Mouse (Mus musculus): Measurements from ENCODE around the gene Arg1. TPM values are rescaled to one million over a fixed set of nuclear protein-coding genes. Genes with fewer than 3 reads are reported as not detected.

Arg1 gene
- 0.37 and 0.80 TPM in 2 replicates for total RNA-seq (2012; rRNA removed)

DNA sequence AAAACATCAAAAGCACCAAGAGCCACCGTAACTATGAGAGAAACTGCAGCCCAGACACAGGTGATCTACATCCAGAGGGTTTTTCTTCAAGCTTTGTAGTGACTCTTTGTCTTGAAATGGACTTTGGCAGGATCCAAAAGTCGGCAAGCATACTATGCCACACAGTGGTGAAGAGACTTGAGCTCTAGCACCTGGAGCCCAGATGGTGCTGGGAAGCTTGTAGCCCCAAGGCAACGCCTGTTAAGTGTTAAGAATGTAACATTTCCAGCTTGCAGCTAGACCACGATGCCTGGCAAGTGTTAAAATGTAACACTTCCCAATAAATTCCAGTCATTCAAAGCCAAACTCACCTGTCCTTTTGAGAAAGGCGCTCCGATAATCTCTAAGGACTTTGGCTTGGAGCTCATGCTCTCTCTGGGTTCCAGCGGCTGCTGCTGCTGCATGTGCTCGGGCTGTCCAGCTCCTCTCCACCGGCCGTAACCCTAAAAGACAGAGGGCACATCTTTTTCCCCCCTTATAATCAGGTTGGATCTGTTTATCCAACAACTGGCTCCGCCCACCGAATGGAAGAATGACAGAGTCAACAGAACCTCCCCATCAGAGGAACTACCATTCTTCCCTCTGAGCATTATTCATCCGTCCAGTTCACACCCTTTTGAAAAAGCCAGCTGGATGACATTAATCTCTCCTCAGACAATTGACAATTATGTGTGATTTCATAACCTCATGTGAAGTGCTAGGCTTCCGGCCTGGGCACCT, at the start of gene Arg1:
Arg1 (minus strand) TSS at position 523 of the 759 bp plus-strand sequence.
- no peak for TF ChIP-seq HCFC1 (IDR thresholded peaks at IDR 0.05; ENCODE audit: borderline replicate concordance, insufficient read depth, low read length)
- TF ChIP-seq ZNF384 (IDR thresholded peaks at IDR 0.05; ENCODE audit: low read depth, low read length), result no peak
- TF ChIP-seq MAFK (IDR thresholded peaks at IDR 0.05; ENCODE audit: insufficient read depth, low read depth, low read length), result no peak
- TF ChIP-seq ZC3H11A (IDR thresholded peaks at IDR 0.05; ENCODE audit: borderline replicate concordance, low read depth, low read length), result no peak
- TF ChIP-seq CHD2 (IDR thresholded peaks at IDR 0.05; ENCODE audit: low read depth, low read length), result no peak
- H3K36me3 ChIP-seq (ENCODE audit: control insufficient read depth, insufficient read depth, low read length, poor library complexity, severe bottlenecking), result no peaks in the 10 kb centered on the region
- no peak within 1 kb of the TSS for H3K27ac ChIP-seq (ENCODE audit: insufficient read depth, low read depth, low read length, poor library complexity, severe bottlenecking)
- no peak within 1 kb of the TSS for H3K4me3 ChIP-seq (ENCODE audit: insufficient read depth in 1 of 2, low read depth in 1 of 2, low read length in 2 of 2, poor library complexity in 1 of 2, severe bottlenecking in 1 of 2)
- peaks cover 0 to 2% of the 10 kb centered on the region in 2 experiments; a peak in 1 of 4 replicates for H3K4me1 ChIP-seq (ENCODE audit: control insufficient read depth in 2 of 2, insufficient read depth in 2 of 2, low read length in 2 of 2, poor library complexity in 1 of 2)
- H3K9me3 ChIP-seq (ENCODE audit: control insufficient read depth, insufficient read depth, low read depth, low read length), result no peaks in the 10 kb centered on the region
- DNase-seq (ENCODE audit: low read depth, low spot score), result no peak
- no peak within 1 kb of the TSS for H3K9ac ChIP-seq (ENCODE audit: insufficient read depth, low read depth, low read length, poor library complexity, severe bottlenecking)
- in situ Hi-C loops (cut with MboI; ENCODE audit: low sequenced_read_pairs in 2 of 2, unreplicated experiment in 2 of 2), result no loop called here

- H3K36me3 ChIP-seq (ENCODE audit: control insufficient read depth, insufficient read depth, low read length, poor library complexity, severe bottlenecking), result no peaks in the 10 kb centered on the region
- no peak overlapping the region for H3K4me3 ChIP-seq (ENCODE audit: insufficient read depth in 1 of 2, low read depth in 1 of 2, low read length in 2 of 2, poor library complexity in 1 of 2, severe bottlenecking in 1 of 2)
- TF ChIP-seq MAFK (IDR thresholded peaks at IDR 0.05; ENCODE audit: insufficient read depth, low read depth, low read length), result no peak
- TF ChIP-seq ZC3H11A (IDR thresholded peaks at IDR 0.05; ENCODE audit: borderline replicate concordance, low read depth, low read length), result no peak
- TF ChIP-seq CHD2 (IDR thresholded peaks at IDR 0.05; ENCODE audit: low read depth, low read length), result no peak
- TF ChIP-seq HCFC1 (IDR thresholded peaks at IDR 0.05; ENCODE audit: borderline replicate concordance, insufficient read depth, low read length), result no peak
- H3K4me1 ChIP-seq (ENCODE audit: control insufficient read depth in 2 of 2, insufficient read depth in 2 of 2, low read length in 2 of 2, poor library complexity in 1 of 2), result peaks cover 0 to 3% of the 10 kb centered on the region in 2 experiments; a peak in 1 of 4 replicates
- H3K9ac ChIP-seq (ENCODE audit: insufficient read depth, low read depth, low read length, poor library complexity, severe bottlenecking), result no peak overlapping the region
- in situ Hi-C loops (cut with MboI; ENCODE audit: low sequenced_read_pairs in 2 of 2, unreplicated experiment in 2 of 2), result no loop called here
- no peaks in the 10 kb centered on the region; the same call in 1 of the 2 replicates for H3K9me3 ChIP-seq (ENCODE audit: control insufficient read depth, insufficient read depth, low read depth, low read length)
- no peak for DNase-seq (ENCODE audit: low read depth, low spot score)
- H3K27ac ChIP-seq (ENCODE audit: insufficient read depth, low read depth, low read length, poor library complexity, severe bottlenecking), result no peak overlapping the region
Measured at GRCm38 (mm10) chr10:24973845-24974514, 46.7 kb upstream of the Arg1 start.

GRCm38 (mm10) chr10:24973385-24973784, 46.1 kb upstream of the Arg1 start:
- Histone ChIP-seq H3K4me3 (ENCODE audit: insufficient read depth in 1 of 2, low read depth in 1 of 2, low read length in 2 of 2, poor library complexity in 1 of 2, severe bottlenecking in 1 of 2) (no peak overlapping the region), H3K9ac (ENCODE audit: insufficient read depth, low read depth, low read length, poor library complexity, severe bottlenecking) (no peak overlapping the region), H3K4me1 (ENCODE audit: control insufficient read depth in 2 of 2, insufficient read depth in 2 of 2, low read length in 2 of 2, poor library complexity in 1 of 2) (peaks cover 0 to 3% of the 10 kb centered on the region in 2 experiments; a peak in 1 of 4 replicates), H3K9me3 (ENCODE audit: control insufficient read depth, insufficient read depth, low read depth, low read length) (no peaks in the 10 kb centered on the region; the same call in 1 of the 2 replicates), H3K27ac (ENCODE audit: insufficient read depth, low read depth, low read length, poor library complexity, severe bottlenecking) (no peak overlapping the region), H3K36me3 (ENCODE audit: control insufficient read depth, insufficient read depth, low read length, poor library complexity, severe bottlenecking) (no peaks in the 10 kb centered on the region)
- TF ChIP-seq MAFK (IDR thresholded peaks at IDR 0.05; ENCODE audit: insufficient read depth, low read depth, low read length) (no peak), ZNF384 (IDR thresholded peaks at IDR 0.05; ENCODE audit: low read depth, low read length) (no peak), ZC3H11A (IDR thresholded peaks at IDR 0.05; ENCODE audit: borderline replicate concordance, low read depth, low read length) (no peak), HCFC1 (IDR thresholded peaks at IDR 0.05; ENCODE audit: borderline replicate concordance, insufficient read depth, low read length) (no peak), CHD2 (IDR thresholded peaks at IDR 0.05; ENCODE audit: low read depth, low read length) (no peak)
- no peak for DNase-seq (ENCODE audit: low read depth, low spot score)
- in situ Hi-C loops (cut with MboI; ENCODE audit: low sequenced_read_pairs in 2 of 2, unreplicated experiment in 2 of 2), result no loop called here

- DNase-seq (ENCODE audit: low read depth, low spot score), result no peak
- Histone ChIP-seq H3K4me3 (ENCODE audit: insufficient read depth in 1 of 2, low read depth in 1 of 2, low read length in 2 of 2, poor library complexity in 1 of 2, severe bottlenecking in 1 of 2) (no peak overlapping the region), H3K4me1 (ENCODE audit: control insufficient read depth in 2 of 2, insufficient read depth in 2 of 2, low read length in 2 of 2, poor library complexity in 1 of 2) (peaks cover 0 to 3% of the 10 kb centered on the region in 2 experiments; a peak in 1 of 4 replicates), H3K9ac (ENCODE audit: insufficient read depth, low read depth, low read length, poor library complexity, severe bottlenecking) (no peak overlapping the region), H3K9me3 (ENCODE audit: control insufficient read depth, insufficient read depth, low read depth, low read length) (no peaks in the 10 kb centered on the region; the same call in 1 of the 2 replicates), H3K27ac (ENCODE audit: insufficient read depth, low read depth, low read length, poor library complexity, severe bottlenecking) (no peak overlapping the region), H3K36me3 (ENCODE audit: control insufficient read depth, insufficient read depth, low read length, poor library complexity, severe bottlenecking) (no peaks in the 10 kb centered on the region)
- in situ Hi-C loops (cut with MboI; ENCODE audit: low sequenced_read_pairs in 2 of 2, unreplicated experiment in 2 of 2), result no loop called here
- no peak for TF ChIP-seq MAFK (IDR thresholded peaks at IDR 0.05; ENCODE audit: insufficient read depth, low read depth, low read length)
- TF ChIP-seq CHD2 (IDR thresholded peaks at IDR 0.05; ENCODE audit: low read depth, low read length), result no peak
- TF ChIP-seq ZC3H11A (IDR thresholded peaks at IDR 0.05; ENCODE audit: borderline replicate concordance, low read depth, low read length), result no peak
- no peak for TF ChIP-seq HCFC1 (IDR thresholded peaks at IDR 0.05; ENCODE audit: borderline replicate concordance, insufficient read depth, low read length)
- TF ChIP-seq ZNF384 (IDR thresholded peaks at IDR 0.05; ENCODE audit: low read depth, low read length), result no peak
Measured at GRCm38 (mm10) chr10:24972923-24973322, 45.6 kb upstream of the Arg1 start.

Measured in ES-E14 (cell line).